Mouse (Mus musculus) thymus, postnatal 0 days (tissue): Measurements from ENCODE around the gene Ccdc121. TPM values are rescaled to one million over a fixed set of nuclear protein-coding genes. Genes with fewer than 3 reads are reported as not detected.
"Not testable (repeated sequence)": the region's sequence is repeated elsewhere in the genome, so short reads cannot be mapped to it uniquely, and the experiment has no call there.

Experiments
- DNase-seq: peaks from one replicate; pipeline ENCODE4 v3.0.0-alpha.2; 2015; ENCODE audit warnings: low spot score
- polyA plus RNA-seq: library from polyadenylated mRNA; unstranded; fragments of >200 nt; fragmentation: Nextera tagmentation; extraction: Ambion mirVana; gene quantifications from 2 replicates; pipeline ENCODE4 v1.2.1, GENCODE M21; 2015

Ccdc121 gene
- polyA plus RNA-seq, 1 experiment from 2014 or later, result 0.09 TPM

DNA sequence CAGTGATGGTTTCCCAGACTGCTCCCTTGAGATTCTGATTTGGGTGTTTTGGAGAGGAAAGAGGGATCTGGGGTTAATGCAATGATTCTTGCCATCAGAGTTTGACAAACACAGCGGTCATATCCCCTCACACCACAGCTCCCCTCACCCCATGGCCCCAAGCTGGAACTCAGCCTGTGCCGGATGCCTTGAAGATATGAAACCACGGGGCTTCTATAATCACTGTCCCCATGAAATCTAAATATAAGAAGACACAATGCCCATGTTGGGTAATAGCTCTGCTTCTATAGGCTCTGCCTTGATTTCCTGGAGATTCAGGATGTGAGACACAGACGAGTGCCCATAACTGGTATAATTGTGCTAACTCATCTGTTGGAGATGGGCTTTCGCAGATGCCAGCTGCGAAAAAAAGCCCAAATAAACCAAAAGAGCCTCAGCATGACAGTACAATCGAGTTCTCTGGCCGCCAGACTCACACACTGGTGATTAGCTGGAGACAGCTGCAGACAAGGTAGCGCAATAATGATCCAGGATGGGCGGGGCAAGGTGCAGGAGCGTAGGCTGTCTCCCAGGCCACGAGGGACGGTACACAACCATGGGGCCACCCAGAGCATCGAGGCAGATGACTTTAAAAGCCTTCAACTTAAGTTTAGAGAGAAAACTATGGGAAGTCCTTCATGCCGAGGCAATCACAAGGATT is 1.3 kb upstream of the Ccdc121 start:
- no peak for DNase-seq

DNA sequence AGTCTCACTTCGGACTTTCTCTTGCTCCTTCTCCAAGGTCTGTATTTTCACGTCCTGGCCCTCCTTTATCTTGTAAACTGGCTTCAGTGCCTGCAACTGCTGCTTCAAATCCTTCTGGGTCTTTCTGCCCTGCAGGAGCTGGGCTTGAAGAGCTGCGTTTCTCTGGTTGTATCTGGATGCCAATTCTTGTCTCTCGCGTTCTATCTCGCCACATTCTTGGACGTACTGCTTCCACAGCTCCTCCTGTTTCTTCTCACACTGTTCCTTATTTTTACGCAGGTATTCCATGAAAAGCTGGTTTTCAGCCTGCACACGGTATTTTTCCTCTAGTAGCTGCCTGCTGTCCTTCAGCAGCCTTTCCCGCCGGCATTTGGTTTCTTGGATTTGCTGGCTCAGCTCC is 396 bp downstream of the Ccdc121 start:
- DNase-seq, result not testable (repeated sequence)

DNA sequence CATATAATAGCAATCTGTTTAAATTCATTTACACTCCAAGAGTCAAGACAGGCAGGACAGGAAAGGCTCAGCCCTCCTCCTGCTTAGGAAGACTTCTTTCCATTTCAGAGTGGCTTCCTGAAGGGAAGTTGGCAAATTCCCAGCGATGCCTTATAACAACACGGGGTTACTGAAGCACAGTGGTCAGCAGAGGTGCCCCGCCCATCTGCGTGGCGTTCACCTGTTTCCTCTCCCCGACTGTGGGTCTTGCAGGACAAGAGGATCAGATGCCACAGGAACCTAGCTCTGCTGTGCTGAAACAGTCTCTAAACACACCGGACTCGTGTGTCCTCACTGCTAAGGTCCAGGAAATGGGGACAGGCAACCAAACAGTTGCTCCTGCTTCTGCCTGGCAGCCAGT is 5.9 kb downstream of the Ccdc121 start:
- DNase-seq, result no peak

DNA sequence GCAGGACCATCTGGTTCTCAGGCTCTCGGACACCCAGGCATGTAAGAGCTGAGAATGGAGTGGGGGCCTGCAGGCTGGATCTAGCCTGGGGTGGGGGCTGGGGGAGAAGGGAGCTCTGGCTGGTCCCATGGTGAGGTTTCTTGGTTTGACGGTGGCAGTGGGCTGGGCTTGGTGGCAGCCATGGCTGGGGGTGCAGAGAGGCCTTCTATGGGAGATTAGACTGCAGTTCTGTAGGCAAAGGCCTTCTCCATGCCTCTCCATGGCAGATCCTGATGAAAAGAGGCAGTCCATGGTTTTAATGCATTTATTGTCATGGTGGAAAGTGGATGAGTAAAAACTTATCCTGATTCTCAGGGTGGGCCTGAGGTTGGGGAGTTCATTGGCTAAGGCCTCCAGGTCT is 7.8 kb downstream of the Ccdc121 start:
- DNase-seq, result no peak

DNA sequence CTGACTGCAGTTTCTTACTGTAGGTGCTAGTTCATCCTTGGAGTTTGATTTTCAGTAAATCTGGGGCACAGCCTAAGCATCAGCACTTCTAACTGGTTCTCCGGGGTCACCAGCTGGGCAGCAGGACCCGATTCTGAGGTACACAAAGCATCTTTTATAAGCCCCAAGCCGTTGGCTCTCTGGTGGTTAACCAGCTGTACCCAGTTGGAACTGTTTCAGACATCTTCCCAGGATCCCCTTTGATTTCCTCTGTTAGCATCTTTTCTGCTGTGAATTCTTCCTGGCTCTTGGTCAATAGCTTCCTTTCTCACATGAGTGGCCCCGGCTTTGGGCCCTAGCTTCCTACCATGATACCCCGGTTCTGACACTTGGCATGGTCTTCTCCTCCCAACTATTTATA is 26.6 kb downstream of the Ccdc121 start:
- no peak for DNase-seq

DNA sequence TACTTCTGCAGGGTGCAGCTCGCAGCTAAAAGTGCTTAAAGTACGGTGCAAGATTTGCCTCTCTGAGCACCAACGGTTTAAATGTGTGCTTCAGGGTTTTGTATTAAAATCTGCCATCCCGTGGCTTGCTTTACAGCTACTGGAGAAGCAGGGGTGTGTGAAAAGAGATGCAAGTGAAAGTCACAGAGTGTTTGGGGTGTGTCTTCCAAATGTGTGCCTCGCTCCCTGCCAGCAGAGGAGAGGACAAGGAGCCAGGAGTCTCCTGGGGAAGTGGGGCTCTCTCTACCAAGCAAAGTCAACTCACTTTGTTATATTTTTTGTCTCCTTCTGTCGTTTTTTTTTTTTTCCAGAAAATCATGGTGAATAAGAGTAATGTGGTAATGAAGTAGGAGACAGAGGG is 34.7 kb downstream of the Ccdc121 start:
- DNase-seq, result no peak

DNA sequence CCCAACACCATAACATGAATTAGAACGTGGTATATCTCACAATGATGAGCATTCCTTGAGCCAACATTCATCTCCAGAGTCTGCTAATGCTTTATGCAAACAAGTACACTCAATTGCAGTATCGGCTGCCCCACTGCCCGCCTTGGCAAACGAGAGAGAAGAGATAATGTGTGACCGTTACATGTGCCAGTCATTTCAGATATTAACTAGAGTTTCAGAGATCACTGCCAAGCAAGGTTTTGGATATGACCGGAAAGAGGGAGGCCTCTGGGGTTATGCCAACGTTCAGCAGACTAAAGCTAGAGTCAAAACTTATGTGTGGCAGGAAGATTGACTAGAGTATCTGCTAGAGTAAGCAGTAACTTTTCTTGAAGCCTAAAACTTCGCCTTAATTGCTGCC is 35.1 kb downstream of the Ccdc121 start:
- DNase-seq, result no peak

DNA sequence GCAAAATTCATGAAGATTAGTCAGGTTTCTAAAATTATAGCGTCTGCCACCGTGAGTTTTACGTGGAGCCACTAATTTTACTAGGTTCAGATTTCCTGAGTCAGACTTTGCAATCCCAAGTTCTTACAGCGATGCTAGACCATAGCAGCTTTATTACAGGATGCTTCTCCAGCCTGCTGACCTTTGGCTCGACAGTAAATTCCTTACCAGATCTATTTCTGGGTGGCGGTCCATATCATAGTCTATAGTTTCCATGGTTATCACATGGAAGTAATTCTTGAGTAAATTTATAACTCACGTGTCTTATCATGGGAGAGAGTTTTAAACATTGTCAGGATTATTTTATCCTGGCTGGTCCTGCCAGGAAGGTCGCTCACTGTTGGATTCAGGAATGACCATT is 41.8 kb downstream of the Ccdc121 start:
- no peak for DNase-seq

DNA sequence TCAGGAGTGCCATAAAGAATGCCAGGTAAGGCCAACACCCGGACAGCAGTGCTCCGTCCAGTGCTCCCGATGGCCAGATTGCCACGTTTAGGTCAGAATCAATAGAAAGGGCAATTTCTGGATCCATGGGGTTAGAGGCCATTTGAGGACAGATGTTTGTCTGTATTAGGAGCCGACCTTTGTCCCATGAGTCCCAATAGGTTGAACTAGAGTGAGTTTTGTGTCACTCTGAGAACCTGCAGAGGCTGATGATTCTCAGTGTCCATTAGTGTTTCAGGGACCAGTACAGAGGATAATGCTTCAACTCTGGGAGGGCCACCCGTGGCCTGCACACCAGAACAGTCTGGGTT is 44.0 kb downstream of the Ccdc121 start:
- DNase-seq, result no peak

DNA sequence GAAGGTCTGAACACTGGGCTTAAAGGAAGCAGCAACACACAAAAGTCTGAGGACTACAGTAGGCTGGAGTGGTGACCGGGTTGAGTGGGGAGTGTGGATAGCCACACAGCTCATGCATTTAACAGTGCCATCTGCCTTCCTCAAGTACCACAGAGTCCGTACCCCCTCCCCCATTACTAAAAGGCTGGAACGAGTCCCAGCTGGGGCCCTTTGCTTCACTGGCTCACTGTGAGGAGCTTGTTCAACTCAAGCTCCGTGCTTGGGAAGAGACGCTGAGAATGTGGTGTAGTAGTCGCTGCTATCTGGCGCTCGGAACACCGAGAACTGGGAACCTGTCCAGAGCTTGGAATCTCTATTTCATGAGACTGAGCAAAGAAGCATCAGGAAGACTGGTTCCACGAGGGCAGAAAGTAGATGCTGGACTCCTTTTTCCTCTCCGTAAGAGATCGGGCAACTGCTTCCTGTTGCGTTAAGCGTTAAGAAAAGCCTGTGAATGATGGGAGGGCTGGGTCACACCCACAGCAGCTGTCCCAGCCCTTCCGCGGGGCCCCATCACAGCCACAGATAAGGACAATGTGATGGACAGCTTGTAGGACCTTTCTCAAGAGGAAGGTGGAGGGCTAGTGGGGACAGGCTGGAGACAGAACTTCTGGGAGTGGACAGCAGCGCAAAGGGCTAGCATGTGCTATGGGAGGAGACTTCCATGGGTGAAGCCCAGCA is 44.5 kb downstream of the Ccdc121 start:
- DNase-seq, result no peak

DNA sequence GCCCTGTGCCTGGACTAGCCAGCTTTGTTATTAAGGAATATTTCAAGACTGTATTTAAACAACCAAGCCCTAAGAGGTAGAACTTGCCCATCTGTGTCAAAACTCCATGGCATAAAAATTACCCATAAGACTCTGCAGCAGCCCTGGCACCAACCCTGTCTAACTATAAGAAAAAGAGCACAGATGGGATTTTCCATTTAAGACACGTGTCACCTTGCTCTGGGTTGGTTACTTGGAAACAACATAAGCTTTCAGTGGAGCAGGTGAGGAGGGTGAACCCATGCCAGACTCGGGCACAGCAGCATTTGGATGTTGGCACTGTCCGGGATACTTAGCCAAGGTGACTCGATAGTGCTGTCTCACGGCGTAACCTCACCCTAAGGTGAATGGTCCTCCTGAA is 45.2 kb downstream of the Ccdc121 start:
- no peak for DNase-seq

DNA sequence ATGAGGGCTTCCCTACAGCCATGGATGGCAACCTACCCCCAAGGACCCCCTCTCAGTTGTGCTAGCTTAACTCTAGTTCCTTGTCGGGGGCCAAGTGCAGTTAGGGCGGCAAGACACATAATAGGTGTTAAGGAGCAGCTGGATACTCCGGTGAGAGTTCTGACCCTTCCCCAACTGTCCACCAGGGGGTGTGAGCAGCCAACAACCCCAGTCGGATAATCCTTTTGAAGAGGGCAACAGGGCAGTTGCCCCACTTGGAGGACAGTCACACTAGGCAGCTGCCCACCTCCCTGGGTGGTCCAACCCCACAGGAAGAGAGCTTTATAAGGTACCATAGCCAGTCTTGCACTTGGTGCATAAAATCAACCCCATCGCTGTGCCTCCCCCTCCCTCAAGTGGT is 46.2 kb downstream of the Ccdc121 start:
- peak; percentile 26 for DNase-seq

DNA sequence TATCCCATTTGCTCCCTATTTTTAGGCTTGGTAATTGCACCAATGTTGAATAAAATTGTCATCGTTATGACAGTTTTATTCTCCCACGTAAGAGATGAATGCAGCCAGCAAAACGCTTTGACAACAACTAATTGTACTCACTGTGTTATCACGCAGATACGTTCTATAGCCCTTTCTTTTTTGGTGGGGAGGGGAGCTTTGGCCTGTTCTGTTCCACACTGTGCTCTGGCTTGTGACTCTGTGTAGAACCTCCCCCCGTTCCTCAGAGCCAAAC is 48.4 kb downstream of the Ccdc121 start:
- no peak for DNase-seq

DNA sequence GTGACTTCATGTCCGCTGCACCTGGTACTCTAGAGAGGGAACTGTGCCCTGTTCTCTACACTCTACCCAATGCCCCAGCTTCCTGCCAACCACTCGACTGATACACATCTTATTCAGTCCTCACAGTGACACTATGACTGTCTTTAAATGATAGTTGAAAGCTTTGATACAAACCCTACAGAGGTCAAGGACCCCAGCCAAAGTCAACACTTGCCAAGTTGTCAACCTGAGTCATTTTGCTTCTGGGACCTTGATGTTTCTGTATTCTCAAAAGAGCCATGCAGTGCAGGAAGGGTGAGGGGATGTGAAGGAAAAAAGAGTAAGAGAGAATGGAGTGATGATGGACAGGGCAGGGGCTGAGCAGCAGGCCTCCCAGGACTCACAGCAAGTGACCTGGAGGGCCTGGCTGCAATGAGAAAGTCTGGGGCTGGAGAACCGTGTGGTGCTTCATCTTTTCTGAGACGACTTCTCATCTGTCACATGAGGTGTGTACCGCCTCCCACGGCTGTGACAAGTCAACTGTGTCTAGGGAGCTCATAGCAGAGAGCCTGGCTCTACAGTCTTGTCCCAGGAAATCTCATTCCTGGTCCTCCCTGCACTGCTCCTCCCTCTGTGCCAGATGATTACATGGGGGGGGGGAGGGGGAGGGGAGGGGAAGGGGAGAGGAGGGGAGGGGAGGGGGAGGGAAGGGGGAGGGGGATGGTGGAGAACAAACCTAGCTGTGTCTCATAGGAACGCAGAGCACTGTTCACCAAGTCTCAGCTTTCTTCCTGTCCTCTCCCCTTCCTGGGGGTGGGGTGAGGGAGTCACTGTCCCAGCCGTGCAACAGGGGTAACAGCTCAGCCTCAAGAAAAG is 49.0 kb downstream of the Ccdc121 start:
- DNase-seq, result no peak

DNA sequence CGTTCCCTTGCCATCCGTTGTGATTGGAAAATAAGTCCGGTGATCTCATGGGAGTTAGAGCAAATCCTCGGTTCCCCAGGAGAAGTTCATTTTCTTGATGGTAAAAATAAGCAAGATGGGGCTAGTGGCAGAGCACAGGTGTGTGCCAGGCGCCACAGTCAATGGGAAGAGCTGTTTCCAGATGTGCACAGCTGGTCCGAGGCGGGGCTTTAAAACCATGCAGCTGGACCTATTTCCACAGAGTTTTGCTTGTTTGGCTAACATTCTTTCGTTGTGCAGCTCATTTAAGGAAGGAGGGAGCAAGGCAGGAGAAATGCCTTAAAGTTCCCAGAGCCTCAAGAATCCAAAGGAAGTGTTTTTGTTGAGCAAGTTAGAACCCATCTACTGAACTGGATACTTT is 49.8 kb downstream of the Ccdc121 start:
- DNase-seq, result no peak

DNA sequence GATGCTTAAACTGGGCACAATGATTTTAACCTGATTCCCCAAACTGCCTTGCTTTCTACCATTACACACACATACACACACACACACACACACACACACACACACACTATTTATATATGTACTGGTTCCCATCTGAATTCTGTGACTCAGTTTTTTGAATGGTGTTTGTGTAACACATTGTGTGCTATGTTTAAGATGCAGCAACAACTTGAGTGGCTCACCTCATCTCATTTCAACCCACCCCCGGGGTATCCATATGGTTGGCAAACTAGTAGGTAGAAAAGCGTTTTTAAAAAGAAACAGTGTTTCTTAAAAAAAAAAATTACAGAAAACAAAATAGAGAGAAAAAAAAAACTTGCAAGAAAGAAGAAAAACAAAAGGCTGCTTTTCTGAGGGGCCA is 51.0 kb downstream of the Ccdc121 start:
- DNase-seq, result no peak

Other genes starting within 250 kb of the Ccdc121 start
- 0.10 TPM in 1 of 2 replicates, not detected in the other for gene Cnih3, start 158.8 kb downstream of the Ccdc121 start, polyA plus RNA-seq
- 5.7 and 6.2 TPM in 2 replicates for gene Dnah14, start 65.1 kb upstream of the Ccdc121 start, polyA plus RNA-seq